Mouse (Mus musculus) urinary bladder, postnatal 4 days (tissue): ENCODE measurements around the gene Sema4a.
"Not testable (repeated sequence)": the region's sequence is repeated elsewhere in the genome, so short reads cannot be mapped to it uniquely, and the experiment has no call there.

Experiments
- DNase-seq, 2 experiments: peaks; one replicate each; pipeline ENCODE4 v3.0.0; 2021 to 2022; ENCODE audit warnings: low spot score in 2 of 2

Sema4a gene

GRCm38 (mm10) chr3:88455588-88456264 is 5.3 kb downstream of the Sema4a start:
- DNase-seq, result peak; percentile 61 to 70

- no peak for DNase-seq
These were observed 6.0 kb downstream of the Sema4a start for GRCm38 (mm10) chr3:88454762-88455587.

- DNase-seq, result no peak
These were observed 7.0 kb downstream of the Sema4a start for GRCm38 (mm10) chr3:88453986-88454385.

- DNase-seq, result no peak
These were observed 7.6 kb downstream of the Sema4a start for GRCm38 (mm10) chr3:88453369-88453768.

DNA sequence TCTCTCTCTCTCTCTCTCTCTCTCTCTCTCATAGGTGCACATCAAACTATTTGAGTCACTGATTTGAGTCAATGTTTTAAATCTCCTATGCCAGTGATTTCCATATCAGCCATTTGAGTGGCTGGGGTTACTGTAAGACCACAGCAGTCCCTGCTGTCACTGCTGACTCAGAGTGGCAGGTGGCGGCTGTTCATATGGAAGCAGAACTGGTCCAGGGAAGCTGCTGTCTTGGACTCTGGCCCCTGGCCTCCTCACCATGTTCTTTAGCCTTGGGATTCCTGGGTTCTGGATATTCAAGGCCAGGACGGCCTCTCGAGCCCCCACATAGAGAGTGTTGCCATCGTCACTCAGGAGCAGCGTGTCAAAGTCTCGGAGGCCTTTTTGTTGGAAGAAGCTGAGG is 8.3 kb downstream of the Sema4a start:
- no peak for DNase-seq

GRCm38 (mm10) chr3:88452246-88452645 is 8.7 kb downstream of the Sema4a start:
- no peak for DNase-seq

- no peak for DNase-seq
These were observed 10.4 kb downstream of the Sema4a start for GRCm38 (mm10) chr3:88450379-88451131.

DNA sequence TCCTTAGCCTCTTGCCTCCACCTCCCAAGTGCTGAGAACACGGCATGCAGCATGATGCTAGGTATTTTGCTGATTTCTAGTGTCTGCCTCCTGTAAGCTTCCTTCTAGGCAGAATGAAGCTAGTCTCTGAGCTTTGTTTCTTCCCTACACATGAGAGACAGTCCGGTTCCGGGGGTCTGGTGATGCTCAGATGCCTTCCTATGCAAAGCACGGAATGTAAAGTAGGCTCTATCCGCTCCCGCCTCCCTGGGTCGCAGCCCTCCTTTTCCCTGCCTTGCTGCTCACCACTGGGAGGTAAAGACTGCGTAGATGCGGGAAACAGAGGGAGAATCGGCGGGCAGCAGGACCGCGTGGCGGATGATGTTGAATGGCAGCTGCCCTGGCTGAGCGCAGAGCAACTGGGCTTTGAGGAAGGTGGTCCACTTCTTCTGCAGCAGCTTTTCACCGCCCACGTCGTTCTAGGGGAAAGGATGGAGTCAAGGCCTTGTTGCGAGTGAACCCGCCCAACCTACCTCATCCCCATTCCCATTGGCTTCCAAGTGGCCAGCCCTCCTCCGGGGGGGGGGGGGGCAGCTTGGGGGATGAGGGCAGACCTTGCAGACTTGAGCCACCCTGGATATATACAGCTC is 11.5 kb downstream of the Sema4a start:
- peak in 1 of 2 experiments; percentile 56 for DNase-seq

- DNase-seq, result no peak
These were observed 12.5 kb downstream of the Sema4a start for GRCm38 (mm10) chr3:88448443-88448842.

- no peak for DNase-seq
These were observed 13.3 kb downstream of the Sema4a start for GRCm38 (mm10) chr3:88447676-88448183.

DNA sequence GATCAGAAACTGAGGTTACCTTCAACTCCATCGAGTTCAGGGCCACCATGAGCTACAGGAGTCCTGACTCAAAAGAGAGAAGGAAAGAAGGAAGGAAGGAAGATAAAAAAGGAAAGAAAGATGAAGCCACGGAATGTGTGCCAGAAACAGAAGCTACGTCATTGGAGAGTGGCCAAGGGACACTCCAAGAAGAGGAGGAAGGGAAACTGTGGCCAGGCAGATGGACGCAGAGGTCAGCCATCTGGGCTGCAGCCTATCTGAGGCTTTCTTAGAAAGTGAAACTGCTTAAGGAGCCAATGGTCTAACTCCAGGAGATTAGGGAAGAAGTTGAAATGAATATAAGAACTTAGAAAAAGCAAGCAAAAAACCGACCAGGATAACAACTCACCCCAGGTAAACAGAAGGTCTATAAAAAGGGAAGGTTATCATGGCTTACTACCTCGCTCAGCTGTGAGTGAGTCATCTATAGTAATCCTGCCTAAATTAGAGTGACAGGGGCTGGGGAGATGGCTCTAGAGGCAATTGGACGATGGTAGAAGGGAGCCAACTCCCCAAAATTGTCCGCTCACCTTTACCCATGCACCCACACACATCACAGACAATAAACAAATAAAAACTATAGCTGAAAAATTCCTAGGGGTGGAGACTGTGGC is 14.4 kb downstream of the Sema4a start:
- no peak for DNase-seq

DNA sequence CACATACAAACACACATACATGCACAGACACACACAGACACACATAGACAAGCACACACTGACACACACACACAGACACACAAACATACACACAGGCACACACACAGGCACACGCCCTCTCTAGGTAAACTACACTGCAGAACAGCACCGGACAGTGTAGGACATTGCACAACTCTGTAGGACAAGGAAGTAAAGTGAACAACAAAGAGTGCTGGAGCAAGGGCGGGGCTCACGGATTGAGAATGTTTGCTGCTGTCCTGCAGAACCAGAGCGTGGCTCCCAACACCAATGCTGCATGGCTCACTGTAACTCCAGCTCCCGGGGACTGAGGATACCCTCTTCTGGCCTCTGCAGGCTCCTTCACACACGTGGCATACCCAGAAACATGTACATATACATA is 18.1 kb downstream of the Sema4a start:
- no peak for DNase-seq

DNA sequence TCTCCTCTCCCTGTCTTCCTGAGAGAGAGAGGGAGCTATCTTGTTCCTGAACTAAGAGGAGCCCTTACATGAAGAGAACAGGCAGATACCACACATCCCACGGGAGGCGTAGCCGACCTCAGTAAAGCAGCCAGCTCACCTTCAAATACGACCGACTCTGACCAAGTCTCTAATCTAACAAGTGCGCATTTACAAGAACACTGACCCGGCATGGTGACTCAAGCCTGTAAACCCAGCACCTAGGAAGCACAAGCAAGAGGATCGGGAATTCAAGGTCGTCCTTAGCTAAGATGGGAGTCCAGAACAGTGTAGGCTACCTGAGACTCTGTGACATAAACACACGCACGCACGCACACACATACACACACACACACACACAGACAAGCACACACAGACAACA is 18.5 kb downstream of the Sema4a start:
- no peak for DNase-seq

DNA sequence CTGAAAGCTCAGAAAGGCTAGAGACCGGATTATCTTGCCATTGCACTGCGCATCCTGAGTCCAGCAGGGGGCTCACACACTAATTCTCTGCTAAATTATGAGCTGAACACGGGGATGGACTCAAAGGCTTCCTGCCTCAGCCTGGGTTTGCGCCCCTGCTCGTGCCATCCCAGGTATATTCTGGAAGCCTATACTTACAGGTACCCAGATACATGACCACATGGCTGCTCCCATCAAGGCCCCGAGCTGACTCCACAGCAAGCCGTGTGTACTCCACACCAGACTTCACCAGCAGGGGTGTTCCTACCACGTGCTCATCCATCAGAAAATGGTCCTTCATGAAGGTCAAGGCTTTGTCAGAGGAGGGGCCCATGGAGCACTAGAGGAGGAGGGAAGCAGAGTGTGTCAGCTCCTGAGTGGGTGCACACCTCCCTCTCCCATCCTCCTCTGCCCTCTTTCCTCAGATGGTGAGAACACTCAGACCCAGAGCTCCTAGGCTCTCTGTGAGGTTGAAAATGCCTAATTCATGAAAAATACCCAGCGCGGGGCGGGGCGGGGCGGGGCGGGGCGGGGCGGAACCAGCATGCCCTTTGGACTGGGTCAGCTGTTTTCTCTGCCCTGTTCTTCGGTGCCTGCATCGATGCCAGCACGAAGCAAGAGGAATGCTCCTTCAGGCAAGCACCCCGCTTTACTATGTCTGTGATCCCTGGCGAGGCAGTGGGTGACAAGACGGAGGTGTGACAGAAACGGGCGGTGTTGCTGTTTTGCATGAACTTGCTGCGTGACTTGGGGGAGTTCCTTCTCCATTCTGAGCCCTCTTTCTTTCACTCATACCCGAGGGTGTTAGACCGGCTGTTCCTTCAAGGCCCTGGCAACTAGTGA is 20.2 kb downstream of the Sema4a start:
- DNase-seq, result no peak

DNA sequence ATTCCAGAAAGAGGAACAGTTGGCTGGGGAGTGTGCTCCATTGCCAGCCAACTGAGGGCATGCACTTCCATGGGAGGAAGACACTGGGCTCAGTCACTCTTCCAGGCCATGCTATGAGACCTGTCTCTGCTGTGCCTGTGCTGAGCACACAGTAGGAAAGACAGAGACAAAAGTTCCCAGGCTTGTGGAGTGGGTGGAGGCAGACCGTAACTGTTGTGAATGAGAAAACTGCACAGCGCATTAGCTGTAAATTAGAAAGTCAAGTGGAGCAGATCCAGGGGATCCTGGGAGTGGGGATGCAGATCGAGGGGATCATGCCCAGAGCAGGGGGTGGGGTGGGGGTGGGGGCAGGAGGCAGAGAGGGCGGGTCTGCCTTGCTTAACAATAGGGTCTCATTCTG is 21.4 kb downstream of the Sema4a start:
- DNase-seq, result no peak

- no peak for DNase-seq
These were observed 23.5 kb downstream of the Sema4a start for GRCm38 (mm10) chr3:88437454-88437853.

DNA sequence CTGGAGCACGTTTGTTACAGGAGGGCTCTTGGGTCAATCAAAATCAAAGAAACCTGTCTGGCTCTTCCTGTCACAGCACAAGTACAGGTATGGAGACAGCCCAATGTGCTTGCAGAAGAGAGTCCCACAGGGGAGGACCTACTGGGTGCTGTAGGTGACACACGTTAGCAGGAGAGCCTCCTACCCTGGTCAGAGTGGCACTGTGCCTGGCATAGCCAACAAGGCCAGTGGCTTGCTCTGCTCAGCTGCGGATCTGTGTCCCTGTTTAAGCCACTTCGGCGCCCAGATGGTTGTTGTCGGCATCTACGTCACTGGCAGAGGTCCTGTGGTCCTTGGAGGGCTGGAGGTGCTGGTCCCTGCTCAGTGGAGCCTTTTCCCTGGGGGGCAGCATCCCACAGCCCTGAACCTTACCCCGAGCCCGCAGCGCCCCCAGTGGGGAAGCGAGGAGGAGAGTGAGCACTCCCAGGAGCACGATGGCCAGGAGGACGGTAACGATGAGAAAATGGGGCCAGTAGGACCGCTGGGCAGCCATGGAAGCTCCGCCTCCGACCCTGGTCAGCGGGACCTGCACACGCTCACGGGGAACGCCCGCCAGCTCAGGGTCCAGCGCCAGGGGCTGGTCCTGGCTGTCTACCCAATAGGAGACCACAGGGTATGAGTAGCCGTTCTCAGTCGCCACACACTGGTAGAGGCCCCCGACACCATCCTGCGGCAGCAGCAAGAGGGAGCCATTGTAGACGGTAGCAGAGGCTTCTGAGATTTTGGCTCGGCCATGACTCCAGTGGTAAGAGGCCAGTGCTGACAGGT is 24.4 kb downstream of the Sema4a start:
- DNase-seq, result peak in 1 of 2 experiments; percentile 35

GRCm38 (mm10) chr3:88435515-88435914 is 25.5 kb downstream of the Sema4a start:
- no peak for DNase-seq

- not testable (repeated sequence) for DNase-seq
These were observed 32.3 kb downstream of the Sema4a start for GRCm38 (mm10) chr3:88428639-88429038.
